Mouse (Mus musculus) ES-E14 (cell line): ENCODE measurements around the gene Myo10. TPM values are rescaled to one million over a fixed set of nuclear protein-coding genes. Genes with fewer than 3 reads are reported as not detected.

Experiments
- DNase-seq: peaks from one replicate; pipeline ENCODE4 v3.0.0-alpha.2; 2013; ENCODE audit warnings: low read depth, low spot score
- H3K27ac ChIP-seq: 2 replicates; pipeline ENCODE4 v1.5.1; 2012; ENCODE audit warnings: low read depth, mild to moderate bottlenecking, low read length, moderate library complexity, mixed read lengths; ENCODE audit not compliant: poor library complexity, insufficient read depth, severe bottlenecking
- H3K36me3 ChIP-seq: 2 replicates; pipeline ENCODE4 v1.6.1; 2012; ENCODE audit warnings: mild to moderate bottlenecking, low read length, moderate library complexity, mixed read lengths; ENCODE audit not compliant: control insufficient read depth, poor library complexity, insufficient read depth, severe bottlenecking
- H3K4me1 ChIP-seq, 2 experiments: fragments of 150-350 bp in 1 of 2; sonication (generic) in 1 of 2; 2 replicates each; pipeline ENCODE4 v1.6.1; 2012; ENCODE audit warnings: low read length in 2 of 2, mild to moderate bottlenecking in 1 of 2, mixed read lengths in 1 of 2; ENCODE audit not compliant: control insufficient read depth in 2 of 2, insufficient read depth in 2 of 2, poor library complexity in 1 of 2
- H3K4me3 ChIP-seq, 2 experiments: fragments of 150-350 bp in 1 of 2; sonication (generic) in 1 of 2; 2 replicates each; pipeline ENCODE4 v1.5.1; 2012; ENCODE audit warnings: low read length in 2 of 2, low read depth in 1 of 2, mild to moderate bottlenecking in 1 of 2, mixed read lengths in 1 of 2; ENCODE audit not compliant: insufficient read depth in 1 of 2, poor library complexity in 1 of 2, severe bottlenecking in 1 of 2
- H3K9ac ChIP-seq: 2 replicates; pipeline ENCODE4 v1.6.1; 2012; ENCODE audit warnings: low read depth, mild to moderate bottlenecking, low read length, mixed read lengths; ENCODE audit not compliant: poor library complexity, insufficient read depth, severe bottlenecking
- H3K9me3 ChIP-seq: fragments of 150-350 bp; sonication (generic); 2 replicates; pipeline ENCODE4 v1.6.1; 2012; ENCODE audit warnings: low read depth, mild to moderate bottlenecking, low read length; ENCODE audit not compliant: control insufficient read depth, insufficient read depth
- CHD2 ChIP-seq: IDR thresholded peaks from 2 replicates; pipeline ENCODE4 v1.6.1; 2014; ENCODE audit warnings: mild to moderate bottlenecking, low read depth, low read length, inconsistent platforms
- HCFC1 ChIP-seq: IDR thresholded peaks from 2 replicates; pipeline ENCODE4 v1.6.1; 2012; ENCODE audit warnings: low read length, inconsistent platforms, borderline replicate concordance; ENCODE audit not compliant: insufficient read depth
- MAFK ChIP-seq: IDR thresholded peaks from 2 replicates; pipeline ENCODE4 v1.6.1; 2014; ENCODE audit warnings: mild to moderate bottlenecking, low read depth, low read length, inconsistent platforms; ENCODE audit not compliant: insufficient read depth
- ZC3H11A ChIP-seq: IDR thresholded peaks from 2 replicates; pipeline ENCODE4 v1.6.1; 2012; ENCODE audit warnings: low read depth, mild to moderate bottlenecking, inconsistent platforms, low read length, borderline replicate concordance
- ZNF384 ChIP-seq: IDR thresholded peaks from 2 replicates; pipeline ENCODE4 v1.6.1; 2012; ENCODE audit warnings: low read depth, low read length, inconsistent platforms
- in situ Hi-C, 2 experiments: fragments of 600-800 bp; cut with MboI; formaldehyde crosslinking; loops; one replicate each; pipeline ENCODE4 v1.15.1; 2025; ENCODE audit warnings: low sequenced_read_pairs in 2 of 2, inconsistent platforms in 1 of 2; ENCODE audit not compliant: unreplicated experiment in 2 of 2
- total RNA-seq: library from RNA; depleted of rRNA; stranded (reverse); fragments of 300-350 nt; gene quantifications from 2 replicates; pipeline ENCODE4 v1.2.3, GENCODE M21; 2012

Gene Myo10
- total RNA-seq, 1 experiment, result 133 TPM

- H3K4me3 ChIP-seq, result no peak overlapping the region
- H3K36me3 ChIP-seq, result no peaks in the 10 kb centered on the region
- TF ChIP-seq HCFC1 (no peak), CHD2 (no peak), ZC3H11A (no peak), MAFK (no peak), ZNF384 (no peak)
- no peak overlapping the region for H3K9ac ChIP-seq
- no peak overlapping the region for H3K27ac ChIP-seq
- H3K9me3 ChIP-seq, result no peaks in the 10 kb centered on the region
- no peak for DNase-seq
- peaks cover 1 to 2% of the 10 kb centered on the region in 2 experiments; a peak in 1 of 4 replicates for H3K4me1 ChIP-seq
- in situ Hi-C loops, result no loop called here
Observed at GRCm38 (mm10) chr15:25587943-25588342, 34.4 kb upstream of the Myo10 start.

- no peak overlapping the region for H3K27ac ChIP-seq
Observed at GRCm38 (mm10) chr15:25589318-25589902, 32.9 kb upstream of the Myo10 start.

GRCm38 (mm10) chr15:25589916-25590315 lies 32.4 kb upstream of the Myo10 start:
- Histone ChIP-seq H3K4me1 (peaks cover 1 to 5% of the 10 kb centered on the region in 2 experiments; a peak in 1 of 4 replicates), H3K27ac (no peak overlapping the region), H3K9ac (no peak overlapping the region), H3K9me3 (no peaks in the 10 kb centered on the region), H3K4me3 (no peak overlapping the region), H3K36me3 (no peaks in the 10 kb centered on the region)
- TF ChIP-seq ZC3H11A (no peak), ZNF384 (no peak), HCFC1 (no peak), CHD2 (no peak), MAFK (no peak)
- in situ Hi-C loops, result no loop called here
- no peak for DNase-seq

More at GRCm38 (mm10) chr15:25589318-25589902, 32.9 kb upstream of the Myo10 start:
- Histone ChIP-seq H3K9me3 (no peaks in the 10 kb centered on the region), H3K4me1 (peaks cover 1 to 5% of the 10 kb centered on the region in 2 experiments; a peak in 1 of 4 replicates), H3K4me3 (no peak overlapping the region), H3K9ac (no peak overlapping the region), H3K36me3 (no peaks in the 10 kb centered on the region)
- DNase-seq, result no peak
- in situ Hi-C loops, result no loop called here
- TF ChIP-seq ZNF384, result no peak
- TF ChIP-seq CHD2, result no peak
- no peak for TF ChIP-seq MAFK
- no peak for TF ChIP-seq ZC3H11A
- no peak for TF ChIP-seq HCFC1

GRCm38 (mm10) chr15:25590891-25591290 lies 31.4 kb upstream of the Myo10 start:
- TF ChIP-seq HCFC1 (no peak), CHD2 (no peak), ZC3H11A (no peak), MAFK (no peak), ZNF384 (no peak)
- H3K27ac ChIP-seq, result no peak overlapping the region
- in situ Hi-C loops, result no loop called here

More at GRCm38 (mm10) chr15:25590891-25591290, 31.4 kb upstream of the Myo10 start:
- DNase-seq, result no peak
- Histone ChIP-seq H3K9me3 (no peaks in the 10 kb centered on the region), H3K9ac (no peak overlapping the region), H3K4me3 (no peak overlapping the region), H3K4me1 (peaks cover 1 to 5% of the 10 kb centered on the region in 2 experiments; a peak in 1 of 4 replicates), H3K36me3 (no peaks in the 10 kb centered on the region)
